Mouse (Mus musculus) heart, embryonic 13.5 days (tissue): ENCODE data around the gene LTO1. TPM values are rescaled to one million over a fixed set of nuclear protein-coding genes. Genes with fewer than 3 reads are reported as not detected.
A peak's percentile ranks its signal among the peaks of the same experiment; 100 is the strongest.

Source experiments
- ATAC-seq: fragments of 200-750 bp; cut with Nextera tagmentation; 2 replicates; pipeline ENCODE4 v1.8.0; 2017; ENCODE audit warnings: moderate TSS enrichment; ENCODE audit not compliant: insufficient number of reproducible peaks, low FRiP score, low TSS enrichment; ENCODE audit errors: extremely low read depth
- H3K27ac ChIP-seq: fragments of 300-500 bp; sonication (generic); replicated peaks from 2 replicates; pipeline ENCODE4 v1.5.1; 2015; ENCODE audit warnings: moderate library complexity, mild to moderate bottlenecking, inconsistent platforms
- H3K27me3 ChIP-seq: fragments of 300-500 bp; sonication (generic); replicated peaks from 2 replicates; pipeline ENCODE4 v1.6.1; 2015; ENCODE audit warnings: mild to moderate bottlenecking, inconsistent platforms
- H3K36me3 ChIP-seq: fragments of 300-500 bp; sonication (generic); 2 replicates; pipeline ENCODE4 v1.6.1; 2015; ENCODE audit warnings: mild to moderate bottlenecking, inconsistent platforms
- H3K4me1 ChIP-seq: fragments of 300-500 bp; sonication (generic); 2 replicates; pipeline ENCODE4 v1.6.1; 2015; ENCODE audit warnings: inconsistent platforms
- H3K4me2 ChIP-seq: fragments of 300-500 bp; sonication (generic); 2 replicates; pipeline ENCODE4 v1.6.1; 2015; ENCODE audit warnings: inconsistent platforms, mild to moderate bottlenecking, moderate library complexity
- H3K4me3 ChIP-seq: fragments of 300-500 bp; sonication (generic); 2 replicates; pipeline ENCODE4 v1.5.1; 2015; ENCODE audit warnings: moderate library complexity, mild to moderate bottlenecking, inconsistent platforms
- H3K9ac ChIP-seq: fragments of 300-500 bp; sonication (generic); 2 replicates; pipeline ENCODE4 v1.6.1; 2015; ENCODE audit warnings: inconsistent platforms, mild to moderate bottlenecking, moderate library complexity
- H3K9me3 ChIP-seq: fragments of 300-500 bp; sonication (generic); 2 replicates; pipeline ENCODE4 v1.6.1; 2016; ENCODE audit warnings: inconsistent platforms
- WGBS: fragments of 180-500 bp; shearing (Covaris S2); methylation state at CpG from one replicate; pipeline ENCODE4 v1.1.7; 2015; ENCODE audit warnings: mixed read lengths; 5-methylcytosine and 5-hydroxymethylcytosine counted together
- polyA plus RNA-seq: library from polyadenylated mRNA; unstranded; fragments of >200 nt; fragmentation: Nextera tagmentation; extraction: Ambion mirVana; gene quantifications from 2 replicates; pipeline ENCODE4 v1.2.1, GENCODE M21; 2015

Gene LTO1
- polyA plus RNA-seq, 1 experiment from 2014 or later: 19.7 TPM

DNA sequence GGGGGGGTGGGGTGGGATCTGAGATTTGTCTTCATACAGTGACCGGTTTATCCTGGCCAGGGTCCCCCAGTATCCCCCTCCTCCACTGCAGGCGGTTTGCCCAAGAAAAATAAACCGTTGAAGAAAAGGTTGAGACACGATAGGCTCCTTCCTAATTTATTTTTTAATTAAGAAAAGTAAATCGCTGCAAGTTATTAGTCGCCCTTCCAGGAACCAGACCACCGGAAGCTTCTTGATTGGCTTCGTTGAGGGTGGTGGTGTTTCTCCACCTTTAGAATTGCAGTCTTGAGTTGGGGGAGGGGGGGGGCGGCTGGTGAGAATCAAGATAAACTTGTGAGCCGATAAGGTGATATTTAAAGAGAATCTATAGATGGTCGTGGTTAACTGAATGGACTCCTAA, 25.7 kb downstream of the LTO1 start:
- ATAC-seq: no peak
- Histone ChIP-seq H3K9ac (peak overlapping the region; percentile 89), H3K4me2 (peak overlapping the region; percentile 97), H3K36me3 (peaks cover 17% of the 10 kb centered on the region), H3K4me3 (peak overlapping the region; percentile 85), H3K27me3 (0 out of 2 replicates have a peak, but pooled peaks cover 3% of the 10 kb centered on the region), H3K27ac (peak overlapping the region; percentile 97), H3K9me3 (no peaks in the 10 kb centered on the region), H3K4me1 (peaks cover 48% of the 10 kb centered on the region)
- WGBS: under 1% methylated on average over 11 of the region's 11 CpGs

- H3K27ac ChIP-seq: peak overlapping the region; percentile 97
- under 1% methylated on average over 39 of the region's 39 CpGs for WGBS
- H3K27me3 ChIP-seq: 0 out of 2 replicates have a peak, but pooled peaks cover 3% of the 10 kb centered on the region
- peak overlapping the region; percentile 85 for H3K4me3 ChIP-seq
- peak; percentile 57 for ATAC-seq
- no peaks in the 10 kb centered on the region for H3K9me3 ChIP-seq
- peaks cover 10% of the 10 kb centered on the region for H3K36me3 ChIP-seq
- peak overlapping the region; percentile 89 for H3K9ac ChIP-seq
- H3K4me2 ChIP-seq: peak overlapping the region; percentile 97
- H3K4me1 ChIP-seq: peaks cover 41% of the 10 kb centered on the region
These were observed 26.4 kb downstream of the LTO1 start for GRCm38 (mm10) chr7:144941242-144941831.

DNA sequence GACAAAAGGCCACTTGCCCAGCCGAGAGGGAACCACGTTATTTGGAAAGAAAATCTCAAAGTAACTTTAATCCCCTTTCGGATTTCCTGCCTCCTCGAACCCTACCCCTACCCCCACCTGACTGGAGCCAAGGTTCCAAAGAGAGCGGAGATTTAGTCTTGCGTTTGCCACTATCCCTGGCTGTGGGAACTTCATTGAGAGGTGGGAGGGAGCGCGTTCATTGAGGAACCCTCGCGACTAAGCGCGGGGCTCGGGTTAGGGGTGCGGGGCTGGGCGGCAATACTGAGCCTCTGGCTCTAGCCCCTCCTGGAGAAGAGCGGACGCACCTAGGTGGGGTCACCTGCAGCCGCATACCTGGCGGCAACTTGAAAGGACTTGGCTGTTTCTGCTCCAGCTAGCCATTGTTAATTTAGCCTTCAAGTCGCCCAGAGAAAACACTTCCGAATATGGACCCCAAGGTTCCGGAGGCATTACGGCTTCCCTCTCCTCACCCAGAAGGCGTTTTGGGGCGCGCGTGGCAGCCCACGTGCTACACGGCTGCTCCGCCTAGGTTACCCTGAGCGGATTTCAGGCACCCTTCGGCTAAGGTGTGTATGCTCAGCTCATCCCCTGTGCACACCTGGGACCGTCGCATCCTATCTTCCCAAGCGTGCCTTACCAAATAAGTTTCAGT, 27.3 kb downstream of the LTO1 start:
- under 1% methylated on average over 35 of the region's 35 CpGs for WGBS
- H3K27ac ChIP-seq: peak overlapping the region; percentile 97
- no peak for ATAC-seq

DNA sequence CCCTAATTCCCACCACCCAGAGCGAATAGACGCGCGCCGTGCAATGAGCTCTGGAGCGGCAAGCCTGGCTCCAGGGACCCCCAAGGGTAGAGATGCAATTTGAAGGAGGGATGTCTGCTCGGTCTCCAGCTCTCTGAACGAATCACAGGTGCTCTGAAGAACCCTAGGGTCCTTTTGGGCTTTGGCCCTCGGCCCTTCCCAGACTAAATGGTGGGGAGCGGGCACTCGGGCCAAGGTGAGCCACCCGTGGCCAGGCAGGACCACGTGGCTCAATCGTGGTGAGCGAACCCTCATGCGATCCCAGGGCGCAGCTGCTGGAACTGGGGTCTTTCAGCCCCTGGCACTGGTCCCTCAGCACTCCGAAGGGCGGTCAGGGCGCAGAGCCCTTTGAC, 27.8 kb downstream of the LTO1 start:
- ATAC-seq: no peak
- H3K4me1 ChIP-seq: peaks cover 30% of the 10 kb centered on the region
- H3K9ac ChIP-seq: peak overlapping the region; percentile 89

More for the DNA sequence above, 27.3 kb downstream of the LTO1 start:
- Histone ChIP-seq H3K36me3 (peaks cover 1% of the 10 kb centered on the region), H3K4me3 (peak overlapping the region; percentile 85), H3K9me3 (no peaks in the 10 kb centered on the region), H3K4me2 (peak overlapping the region; percentile 97), H3K9ac (peak overlapping the region; percentile 89), H3K4me1 (peaks cover 32% of the 10 kb centered on the region), H3K27me3 (0 out of 2 replicates have a peak, but pooled peaks cover 3% of the 10 kb centered on the region)

GRCm38 (mm10) chr7:144943254-144943653, 28.4 kb downstream of the LTO1 start:
- H3K36me3 ChIP-seq: no peaks in the 10 kb centered on the region
- H3K27me3 ChIP-seq: 0 out of 2 replicates have a peak, but pooled peaks cover 3% of the 10 kb centered on the region
- no peaks in the 10 kb centered on the region for H3K9me3 ChIP-seq
- under 1% methylated on average over 45 of the region's 45 CpGs for WGBS
- peak overlapping the region; percentile 85 for H3K4me3 ChIP-seq
- ATAC-seq: 0 out of 2 replicates have a peak, but pooled peaks have one; percentile 25
- H3K9ac ChIP-seq: peak overlapping the region; percentile 89
- H3K4me2 ChIP-seq: peak overlapping the region; percentile 97
- peak overlapping the region; percentile 97 for H3K27ac ChIP-seq
- peaks cover 30% of the 10 kb centered on the region for H3K4me1 ChIP-seq

More for the DNA sequence above, 27.8 kb downstream of the LTO1 start:
- Histone ChIP-seq H3K9me3 (no peaks in the 10 kb centered on the region), H3K27me3 (0 out of 2 replicates have a peak, but pooled peaks cover 3% of the 10 kb centered on the region), H3K36me3 (no peaks in the 10 kb centered on the region), H3K27ac (peak overlapping the region; percentile 97), H3K4me2 (peak overlapping the region; percentile 97), H3K4me3 (peak overlapping the region; percentile 85)
- WGBS: under 1% methylated on average over 20 of the region's 20 CpGs

GRCm38 (mm10) chr7:144958509-144959395, 43.9 kb downstream of the LTO1 start:
- no peak overlapping the region for H3K9ac ChIP-seq
- no peak overlapping the region for H3K4me2 ChIP-seq
- 0 out of 2 replicates have a peak overlapping the region, but pooled peaks have one; percentile 5 for H3K27ac ChIP-seq
- no peak overlapping the region for H3K4me3 ChIP-seq
- no peaks in the 10 kb centered on the region for H3K27me3 ChIP-seq
- WGBS: 40% methylated on average over 12 of the region's 12 CpGs
- no peaks in the 10 kb centered on the region for H3K9me3 ChIP-seq
- no peak for ATAC-seq
- H3K4me1 ChIP-seq: peaks cover 25% of the 10 kb centered on the region
- no peaks in the 10 kb centered on the region for H3K36me3 ChIP-seq

GRCm38 (mm10) chr7:144963911-144964310, 49.0 kb downstream of the LTO1 start:
- no peak for ATAC-seq
- no peak overlapping the region for H3K4me2 ChIP-seq
- no peaks in the 10 kb centered on the region for H3K36me3 ChIP-seq
- no peaks in the 10 kb centered on the region for H3K9me3 ChIP-seq
- 73% methylated on average over 1 of the region's 1 CpGs for WGBS
- no peak overlapping the region for H3K9ac ChIP-seq
- H3K27me3 ChIP-seq: no peaks in the 10 kb centered on the region
- H3K4me1 ChIP-seq: peaks cover 7% of the 10 kb centered on the region
- no peak overlapping the region for H3K4me3 ChIP-seq
- no peak overlapping the region for H3K27ac ChIP-seq

DNA sequence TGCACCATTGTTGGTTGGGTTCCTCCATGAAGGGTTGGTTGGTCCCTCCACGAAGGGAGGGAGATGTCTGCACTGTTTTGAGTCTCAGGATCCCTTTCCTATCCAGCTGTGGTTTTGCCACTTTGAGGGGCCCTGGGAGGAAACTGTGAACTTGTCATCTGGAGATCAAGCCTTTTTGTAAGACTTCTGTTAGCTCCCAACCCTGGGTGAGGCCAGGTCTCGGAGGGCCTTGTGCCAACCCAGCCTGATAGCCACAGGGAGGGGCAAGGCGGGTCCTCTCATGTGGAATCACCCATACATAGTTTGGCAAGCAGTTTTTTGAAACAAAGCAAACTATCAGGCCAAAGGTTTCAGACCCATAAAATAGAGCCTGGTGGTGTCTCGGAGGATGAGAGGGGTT, 49.4 kb downstream of the LTO1 start:
- Histone ChIP-seq H3K27me3 (no peaks in the 10 kb centered on the region), H3K4me2 (no peak overlapping the region), H3K36me3 (no peaks in the 10 kb centered on the region), H3K9ac (no peak overlapping the region), H3K27ac (no peak overlapping the region), H3K4me1 (peaks cover 4% of the 10 kb centered on the region; the same call in 1 of the 2 replicates), H3K4me3 (no peak overlapping the region), H3K9me3 (no peaks in the 10 kb centered on the region)
- WGBS: 62% methylated on average over 4 of the region's 4 CpGs
- no peak for ATAC-seq

DNA sequence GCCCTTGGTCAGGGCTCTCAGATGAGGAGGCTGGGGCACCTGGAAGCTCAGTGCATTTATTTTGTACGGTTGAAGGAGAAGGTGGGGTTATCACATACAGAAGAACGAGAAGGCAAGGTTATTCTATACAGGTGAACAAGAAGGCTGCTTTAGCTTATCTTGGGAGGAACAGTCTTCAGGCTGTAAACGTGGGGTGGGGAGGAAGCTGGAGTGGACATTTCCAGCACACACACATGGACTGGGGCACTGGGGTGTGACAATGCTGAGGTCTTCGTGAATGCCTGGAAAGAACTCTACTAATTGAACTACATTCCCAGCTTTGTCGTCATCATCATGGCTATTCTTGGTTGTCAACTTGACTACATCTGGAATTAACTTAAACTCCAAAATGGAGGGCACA, 51.0 kb downstream of the LTO1 start:
- no peak overlapping the region for H3K4me3 ChIP-seq
- H3K27ac ChIP-seq: no peak overlapping the region
- H3K4me1 ChIP-seq: 0 out of 2 replicates have a peak, but pooled peaks cover 3% of the 10 kb centered on the region
- WGBS: 72% methylated on average over 5 of the region's 5 CpGs
- H3K27me3 ChIP-seq: 0 out of 2 replicates have a peak, but pooled peaks cover 5% of the 10 kb centered on the region
- no peaks in the 10 kb centered on the region for H3K9me3 ChIP-seq
- ATAC-seq: no peak
- H3K36me3 ChIP-seq: no peaks in the 10 kb centered on the region
- H3K9ac ChIP-seq: no peak overlapping the region
- no peak overlapping the region for H3K4me2 ChIP-seq

- Histone ChIP-seq H3K4me1 (peaks cover 9% of the 10 kb centered on the region; the same call in 1 of the 2 replicates), H3K27me3 (0 out of 2 replicates have a peak, but pooled peaks cover 9% of the 10 kb centered on the region), H3K4me2 (no peak overlapping the region), H3K9ac (no peak overlapping the region), H3K27ac (no peak overlapping the region), H3K36me3 (no peaks in the 10 kb centered on the region), H3K9me3 (no peaks in the 10 kb centered on the region), H3K4me3 (no peak overlapping the region)
- ATAC-seq: no peak
- WGBS: 66% methylated on average over 8 of the region's 8 CpGs
These were observed 56.3 kb downstream of the LTO1 start for GRCm38 (mm10) chr7:144970997-144971768.
